Mouse (Mus musculus): ENCODE results near the gene Txndc9. TPM values are rescaled to one million over a fixed set of nuclear protein-coding genes. Genes with fewer than 3 reads are reported as not detected.

Txndc9 gene
- polyA plus RNA-seq (2015; fragmentation: Nextera tagmentation; extraction: Ambion mirVana) = 128 and 130 TPM in 2 replicates

DNA sequence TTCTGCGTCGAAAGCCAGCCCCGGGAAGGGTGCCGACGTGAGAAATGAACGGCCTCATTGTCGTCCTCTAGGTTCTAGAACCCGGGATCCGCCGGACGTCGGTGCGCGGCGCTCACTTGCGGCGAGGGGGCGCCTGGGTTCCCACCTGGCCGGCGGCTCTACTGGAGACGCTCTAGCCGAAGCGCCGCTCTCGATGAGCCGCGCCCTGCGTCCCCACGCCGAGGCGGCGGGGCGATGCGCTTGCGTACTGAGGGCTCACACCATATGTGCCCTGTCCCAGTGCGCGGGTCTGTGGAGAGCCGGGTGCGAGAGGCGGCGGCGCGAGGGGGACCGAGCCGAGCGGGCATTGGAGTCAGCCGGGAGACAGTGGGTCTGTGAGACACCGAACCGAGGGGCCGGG is at the start of gene Txndc9, which contains the start of gene Eif5b:
Gene Txndc9 (minus strand): TSS at position 27 of the 400 bp plus-strand sequence.
Gene Eif5b (plus strand): TSS at position 144 of the 400 bp plus-strand sequence.
- peaks cover 25% of the 10 kb centered on the region for H3K36me3 ChIP-seq
- peak; percentile 94 for ATAC-seq (ENCODE audit: low FRiP score, low read depth)

DNA sequence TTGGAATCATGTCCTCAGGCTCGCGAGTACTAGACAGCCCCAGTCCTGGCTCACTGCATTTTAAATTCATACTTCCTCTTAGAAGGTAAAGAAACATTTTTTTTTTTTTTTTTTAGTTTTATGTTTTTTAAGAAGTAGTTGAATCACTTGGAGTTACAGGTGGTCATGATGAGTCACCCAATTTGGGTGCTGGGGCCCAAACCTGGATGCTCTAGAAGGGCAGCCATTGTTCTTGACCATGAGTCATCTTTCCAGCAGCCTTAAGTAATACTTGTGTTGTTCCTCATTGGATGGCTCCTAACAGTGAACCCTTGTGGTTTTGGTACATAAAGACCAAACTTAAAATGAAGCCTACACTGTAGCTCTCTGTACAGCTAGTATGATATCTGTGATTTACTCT is 41.2 kb upstream of the Txndc9 start:
- no peak for ATAC-seq (ENCODE audit: low FRiP score, low read depth)
- no peak overlapping the region for H3K9ac ChIP-seq
- no peaks in the 10 kb centered on the region for H3K4me1 ChIP-seq (replicated peaks)
- no peak overlapping the region for H3K27ac ChIP-seq (replicated peaks)
- WGBS = 97% methylated on average over 2 of the region's 2 CpGs
- no peaks in the 10 kb centered on the region for H3K9me3 ChIP-seq
- H3K27me3 ChIP-seq = no peaks in the 10 kb centered on the region
- H3K36me3 ChIP-seq = peaks cover 71% of the 10 kb centered on the region
- no peak overlapping the region for H3K4me2 ChIP-seq
- no peak overlapping the region for H3K4me3 ChIP-seq

More for the DNA sequence above, at the start of gene Txndc9, which contains the start of gene Eif5b:
- Histone ChIP-seq H3K27ac (replicated peaks) (peak within 1 kb of the TSS; percentile 95), H3K4me1 (replicated peaks) (peaks cover 20% of the 10 kb centered on the region), H3K4me2 (peak within 1 kb of the TSS; percentile 94), H3K9me3 (no peaks in the 10 kb centered on the region), H3K4me3 (peak within 1 kb of the TSS; percentile 98), H3K27me3 (no peaks in the 10 kb centered on the region), H3K9ac (peak within 1 kb of the TSS; percentile 75)
- under 1% methylated on average over 50 of the region's 50 CpGs for WGBS

DNA sequence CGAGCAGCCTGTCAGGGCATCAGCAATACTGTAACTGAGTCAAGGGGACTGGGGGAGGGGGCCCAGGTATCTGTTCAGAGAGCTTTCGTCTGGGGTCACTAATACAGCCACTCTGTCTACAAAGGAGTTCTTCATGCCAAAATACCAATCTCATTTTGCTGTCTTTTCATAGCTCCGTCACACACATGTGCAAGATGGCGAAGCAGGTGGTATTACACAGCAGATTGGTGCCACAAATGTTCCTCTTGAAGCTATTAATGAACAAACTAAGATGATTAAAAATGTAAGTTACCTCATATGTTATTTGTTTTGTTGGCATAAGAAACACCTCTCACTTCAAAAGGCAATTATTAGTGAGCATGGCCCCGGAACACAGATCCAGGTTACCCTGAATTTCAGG is 39.7 kb upstream of the Txndc9 start:
- Histone ChIP-seq H3K27ac (replicated peaks) (no peak overlapping the region), H3K9me3 (no peaks in the 10 kb centered on the region), H3K27me3 (no peaks in the 10 kb centered on the region), H3K36me3 (peaks cover 80% of the 10 kb centered on the region), H3K4me3 (no peak overlapping the region), H3K9ac (no peak overlapping the region), H3K4me2 (no peak overlapping the region), H3K4me1 (replicated peaks) (no peaks in the 10 kb centered on the region)
- 94% methylated on average over 5 of the region's 5 CpGs for WGBS
- ATAC-seq (ENCODE audit: low FRiP score, low read depth) = no peak

DNA sequence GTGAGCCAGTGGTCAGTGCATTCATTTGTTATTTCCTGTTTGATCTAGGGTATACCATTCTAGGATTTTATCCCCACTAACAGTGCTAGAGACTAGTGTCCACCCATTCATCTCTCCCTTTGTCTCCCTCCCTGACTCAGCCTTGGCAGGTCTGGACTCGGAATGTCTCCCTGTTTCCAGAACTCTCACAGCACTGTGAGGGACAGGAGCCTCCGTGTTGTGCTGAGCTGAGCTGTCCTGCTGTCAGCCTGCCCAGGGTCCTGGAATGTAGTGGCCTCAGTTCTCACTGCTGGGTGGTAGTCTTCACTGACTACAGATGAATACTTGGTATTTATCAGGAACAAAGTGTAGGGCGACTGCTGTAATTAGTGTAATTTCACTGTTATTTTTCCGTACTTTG is 37.8 kb upstream of the Txndc9 start:
- 93% methylated on average over 4 of the region's 4 CpGs for WGBS
- Histone ChIP-seq H3K4me3 (no peak overlapping the region), H3K36me3 (peaks cover 69% of the 10 kb centered on the region), H3K27me3 (no peaks in the 10 kb centered on the region), H3K4me1 (replicated peaks) (no peaks in the 10 kb centered on the region), H3K9ac (no peak overlapping the region), H3K4me2 (no peak overlapping the region), H3K27ac (replicated peaks) (no peak overlapping the region), H3K9me3 (no peaks in the 10 kb centered on the region)
- no peak for ATAC-seq (ENCODE audit: low FRiP score, low read depth)

DNA sequence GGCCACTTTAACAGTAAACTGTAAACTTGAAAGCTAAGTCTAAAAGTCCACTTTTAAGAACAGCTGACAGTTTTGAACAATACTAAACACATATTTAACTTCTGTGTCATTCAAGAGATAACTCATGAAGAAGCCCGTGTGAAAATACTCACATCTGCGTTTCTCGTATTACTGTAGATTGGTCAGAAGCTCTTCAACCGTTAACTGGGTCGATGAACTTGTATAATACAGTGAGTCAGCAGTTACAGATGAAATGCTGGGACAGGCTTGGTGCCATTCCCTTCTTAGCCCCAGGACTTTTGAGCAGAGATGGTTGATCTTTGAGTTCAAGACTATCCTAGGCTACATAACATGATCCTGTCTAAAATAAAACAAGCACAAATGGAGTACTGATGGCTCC is 33.7 kb upstream of the Txndc9 start:
- Histone ChIP-seq H3K27me3 (no peaks in the 10 kb centered on the region), H3K27ac (replicated peaks) (no peak overlapping the region), H3K9ac (no peak overlapping the region), H3K9me3 (no peaks in the 10 kb centered on the region), H3K36me3 (peaks cover 37% of the 10 kb centered on the region), H3K4me3 (no peak overlapping the region), H3K4me2 (no peak overlapping the region), H3K4me1 (replicated peaks) (no peaks in the 10 kb centered on the region)
- ATAC-seq (ENCODE audit: low FRiP score, low read depth) = no peak
- 93% methylated on average over 5 of the region's 5 CpGs for WGBS

DNA sequence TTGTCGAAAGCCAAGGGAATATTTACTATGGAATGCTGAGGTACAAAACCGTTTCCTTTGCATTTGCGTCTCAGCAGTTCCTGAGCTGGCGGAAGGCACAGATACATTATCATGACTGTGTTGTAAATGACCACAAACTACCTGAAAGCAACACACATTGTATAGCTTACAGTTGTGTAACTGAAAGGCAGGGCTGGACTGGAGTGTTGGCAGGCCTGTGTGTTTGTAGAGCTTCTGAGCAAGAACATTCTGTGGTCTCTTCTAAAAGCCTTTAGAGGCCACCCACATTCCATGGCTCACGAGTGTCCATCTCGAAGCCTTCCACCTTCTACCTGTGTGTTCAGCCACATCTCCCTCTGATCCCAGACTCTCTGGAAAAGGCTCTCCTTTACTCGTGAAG is 29.6 kb upstream of the Txndc9 start:
- H3K9me3 ChIP-seq = no peaks in the 10 kb centered on the region
- no peak overlapping the region for H3K4me2 ChIP-seq
- 96% methylated on average over 7 of the region's 7 CpGs for WGBS
- no peaks in the 10 kb centered on the region for H3K4me1 ChIP-seq (replicated peaks)
- no peak overlapping the region for H3K27ac ChIP-seq (replicated peaks)
- no peak overlapping the region for H3K9ac ChIP-seq
- no peak for ATAC-seq (ENCODE audit: low FRiP score, low read depth)
- H3K4me3 ChIP-seq = no peak overlapping the region
- no peaks in the 10 kb centered on the region for H3K27me3 ChIP-seq
- peaks cover 28% of the 10 kb centered on the region for H3K36me3 ChIP-seq

DNA sequence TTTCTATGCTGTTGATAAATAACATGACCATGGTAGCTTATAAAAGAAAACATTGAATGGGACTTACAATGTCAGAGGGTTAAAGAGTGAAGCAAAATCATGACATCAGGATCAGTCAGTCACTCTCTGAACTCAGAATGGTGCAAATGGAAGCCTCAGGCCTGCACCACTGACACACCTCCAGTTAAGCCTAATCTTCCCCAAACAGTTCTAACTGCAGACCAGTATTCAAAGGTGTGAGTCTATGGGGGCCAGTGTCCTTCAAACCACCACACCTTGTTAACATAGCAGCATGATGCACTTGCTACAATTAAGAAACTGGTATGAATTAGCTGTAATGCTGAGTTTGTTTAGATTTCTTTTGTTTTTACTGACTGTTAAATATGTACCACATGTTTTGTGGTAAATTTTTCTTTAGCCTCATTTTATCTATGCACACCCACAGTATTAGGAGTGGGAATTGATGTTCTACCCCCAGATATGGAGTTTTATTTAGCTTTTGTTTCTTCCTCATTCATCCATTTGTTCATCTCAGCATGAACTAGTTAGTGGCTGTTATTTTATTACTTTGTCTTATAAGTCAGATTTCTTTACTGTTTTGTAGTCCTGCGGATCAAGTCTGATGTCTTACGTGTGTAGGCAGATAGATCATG is 17.0 kb upstream of the Txndc9 start:
- H3K36me3 ChIP-seq = peaks cover 18% of the 10 kb centered on the region
- 93% methylated on average over 2 of the region's 2 CpGs for WGBS
- H3K4me3 ChIP-seq = no peak overlapping the region
- no peaks in the 10 kb centered on the region for H3K4me1 ChIP-seq (replicated peaks)
- no peak for ATAC-seq (ENCODE audit: low FRiP score, low read depth)
- no peaks in the 10 kb centered on the region for H3K9me3 ChIP-seq
- H3K27me3 ChIP-seq = no peaks in the 10 kb centered on the region
- H3K4me2 ChIP-seq = no peak overlapping the region
- no peak overlapping the region for H3K27ac ChIP-seq (replicated peaks)
- no peak overlapping the region for H3K9ac ChIP-seq

DNA sequence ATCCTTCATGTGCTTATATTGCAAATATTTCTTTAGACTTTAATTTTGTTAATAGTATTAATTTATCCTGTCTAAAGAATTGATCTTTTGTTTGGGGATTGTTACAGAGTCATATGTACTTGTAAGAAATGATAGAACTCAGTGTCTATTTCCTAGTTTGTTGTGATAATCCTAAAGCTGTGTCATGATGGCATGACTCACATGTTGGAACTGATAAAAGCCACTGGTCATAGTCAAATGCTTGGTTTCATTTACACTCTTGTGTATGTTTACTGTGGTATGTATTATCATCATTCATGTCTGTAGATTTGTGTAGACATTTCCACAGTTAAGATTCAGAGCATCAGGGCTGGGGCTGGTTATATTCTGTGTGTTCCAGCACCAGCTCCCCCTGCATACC is 14.8 kb upstream of the Txndc9 start:
- no peak overlapping the region for H3K4me3 ChIP-seq
- H3K36me3 ChIP-seq = no peaks in the 10 kb centered on the region
- H3K4me1 ChIP-seq (replicated peaks) = no peaks in the 10 kb centered on the region
- H3K27me3 ChIP-seq = no peaks in the 10 kb centered on the region
- H3K4me2 ChIP-seq = no peak overlapping the region
- no peaks in the 10 kb centered on the region for H3K9me3 ChIP-seq
- H3K9ac ChIP-seq = no peak overlapping the region
- no peak overlapping the region for H3K27ac ChIP-seq (replicated peaks)
- ATAC-seq (ENCODE audit: low FRiP score, low read depth) = no peak

DNA sequence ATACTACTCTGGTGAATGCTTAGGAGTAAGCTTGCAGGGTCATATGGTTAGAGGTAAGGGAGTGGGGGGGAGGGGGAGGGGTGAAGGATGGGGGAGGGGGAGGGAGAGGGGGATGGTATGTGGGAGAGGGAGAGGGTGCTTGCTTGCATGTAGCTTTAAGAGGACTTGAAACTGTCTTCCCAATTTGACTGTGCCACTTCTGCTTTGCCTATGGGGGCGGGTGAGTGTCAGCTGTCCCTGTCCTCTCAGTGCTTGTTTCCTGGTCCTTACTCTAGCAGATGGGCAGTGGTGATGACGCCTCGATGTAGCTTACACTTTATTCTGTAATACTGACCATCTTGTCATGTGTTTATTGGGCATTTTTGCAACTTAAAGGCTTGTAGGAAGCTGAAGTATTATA is 14.4 kb upstream of the Txndc9 start:
- Histone ChIP-seq H3K9me3 (no peaks in the 10 kb centered on the region), H3K36me3 (no peaks in the 10 kb centered on the region), H3K4me3 (no peak overlapping the region), H3K27ac (replicated peaks) (no peak overlapping the region), H3K27me3 (no peaks in the 10 kb centered on the region), H3K9ac (no peak overlapping the region), H3K4me1 (replicated peaks) (no peaks in the 10 kb centered on the region), H3K4me2 (no peak overlapping the region)
- 89% methylated on average over 3 of the region's 3 CpGs for WGBS
- ATAC-seq (ENCODE audit: low FRiP score, low read depth) = no peak

DNA sequence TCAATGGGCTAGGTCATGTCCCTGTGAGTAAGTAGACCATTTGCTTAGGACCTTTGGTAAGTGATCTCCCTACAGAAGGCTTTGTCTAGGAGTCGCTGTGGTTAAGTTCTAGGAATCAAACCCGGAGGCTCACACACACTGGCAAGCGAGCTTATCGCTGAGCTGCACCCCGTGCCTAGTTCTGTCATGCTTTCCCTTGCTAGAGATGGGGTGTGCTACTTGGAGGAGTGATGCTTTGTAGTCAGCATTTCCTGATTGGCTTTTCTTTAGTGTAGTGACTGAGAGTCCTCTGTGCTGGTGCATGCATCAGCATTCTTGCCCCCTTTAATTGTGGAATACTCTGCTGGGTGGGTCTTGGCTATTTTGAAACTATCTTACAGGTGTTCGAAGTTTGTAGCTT is 14.0 kb upstream of the Txndc9 start:
- Histone ChIP-seq H3K27me3 (no peaks in the 10 kb centered on the region), H3K4me2 (no peak overlapping the region), H3K36me3 (no peaks in the 10 kb centered on the region), H3K9ac (no peak overlapping the region), H3K9me3 (no peaks in the 10 kb centered on the region), H3K4me1 (replicated peaks) (no peaks in the 10 kb centered on the region), H3K4me3 (no peak overlapping the region), H3K27ac (replicated peaks) (no peak overlapping the region)
- no peak for ATAC-seq (ENCODE audit: low FRiP score, low read depth)
- WGBS = 82% methylated on average over 6 of the region's 6 CpGs

DNA sequence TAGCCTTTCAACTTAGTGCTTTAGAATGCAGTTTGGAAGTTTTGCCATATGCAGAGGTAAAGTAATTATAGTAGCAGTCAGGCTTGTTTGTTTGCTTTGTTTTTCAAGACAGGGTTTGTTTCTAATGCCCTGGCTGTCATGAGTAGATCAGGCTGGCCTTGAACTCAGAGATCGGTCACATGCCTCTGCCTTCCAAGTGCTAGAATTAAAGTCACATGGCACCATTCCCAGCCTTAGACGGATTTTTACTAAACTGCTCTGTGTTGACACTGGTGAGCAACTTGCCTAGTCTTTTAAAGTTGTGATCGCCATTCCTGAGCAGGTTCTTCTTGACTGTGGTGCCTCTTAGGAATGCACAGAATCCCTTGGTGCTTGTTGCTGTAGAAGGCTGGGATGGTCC is 9.0 kb upstream of the Txndc9 start:
- H3K4me1 ChIP-seq (replicated peaks) = no peaks in the 10 kb centered on the region
- no peak overlapping the region for H3K4me3 ChIP-seq
- 78% methylated on average over 3 of the region's 3 CpGs for WGBS
- H3K9ac ChIP-seq = no peak overlapping the region
- no peaks in the 10 kb centered on the region for H3K9me3 ChIP-seq
- H3K36me3 ChIP-seq = no peaks in the 10 kb centered on the region
- H3K27ac ChIP-seq (replicated peaks) = no peak overlapping the region
- no peak overlapping the region for H3K4me2 ChIP-seq
- no peaks in the 10 kb centered on the region for H3K27me3 ChIP-seq
- ATAC-seq (ENCODE audit: low FRiP score, low read depth) = no peak

DNA sequence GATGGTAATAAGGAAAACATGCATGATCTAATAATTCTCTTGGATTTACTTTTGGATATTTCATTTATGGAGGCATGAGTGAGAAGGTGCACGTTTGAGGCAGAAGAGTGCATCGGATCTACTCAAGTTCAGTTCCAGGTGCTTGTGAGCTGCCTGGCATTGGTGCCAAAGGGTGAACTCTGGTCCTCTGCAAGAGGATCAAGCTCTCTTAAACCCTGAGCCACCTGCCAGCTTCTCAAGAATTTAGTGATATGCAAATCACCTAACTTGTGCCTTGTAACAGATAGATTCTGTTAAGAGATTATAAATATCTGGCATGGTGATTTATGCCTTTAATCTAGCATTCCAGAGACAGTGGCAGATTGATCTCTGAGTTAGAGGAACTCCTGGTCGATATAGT is 5.4 kb upstream of the Txndc9 start:
- no peak overlapping the region for H3K4me2 ChIP-seq
- no peak for ATAC-seq (ENCODE audit: low FRiP score, low read depth)
- H3K27me3 ChIP-seq = no peaks in the 10 kb centered on the region
- H3K9me3 ChIP-seq = no peaks in the 10 kb centered on the region
- no peak overlapping the region for H3K9ac ChIP-seq
- WGBS = 90% methylated on average over 3 of the region's 3 CpGs
- H3K4me3 ChIP-seq = no peak overlapping the region
- H3K36me3 ChIP-seq = no peaks in the 10 kb centered on the region
- peaks cover 13% of the 10 kb centered on the region for H3K4me1 ChIP-seq (replicated peaks)
- no peak overlapping the region for H3K27ac ChIP-seq (replicated peaks)

DNA sequence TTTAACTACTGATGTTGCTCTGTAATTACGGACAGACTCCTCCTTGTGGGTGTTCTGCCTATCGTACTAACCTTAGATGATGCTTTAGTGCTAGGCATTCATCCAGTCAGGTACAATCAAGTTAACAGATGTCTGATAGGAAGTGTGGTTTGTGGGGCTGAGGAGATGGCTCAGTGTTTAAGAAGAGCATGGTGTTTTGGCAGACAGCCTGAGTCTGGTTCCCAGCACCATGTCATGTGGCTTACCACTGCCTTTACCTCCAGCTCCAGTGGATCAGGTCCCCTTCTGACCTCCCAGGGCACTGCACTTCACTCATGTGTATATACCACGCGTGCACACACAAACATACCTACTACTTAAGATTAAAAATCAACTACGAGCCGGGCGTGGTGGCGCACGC is 4.3 kb upstream of the Txndc9 start:
- H3K27ac ChIP-seq (replicated peaks) = no peak overlapping the region
- H3K4me2 ChIP-seq = no peak overlapping the region
- WGBS = 95% methylated on average over 9 of the region's 9 CpGs
- H3K9ac ChIP-seq = no peak overlapping the region
- no peaks in the 10 kb centered on the region for H3K36me3 ChIP-seq
- no peak overlapping the region for H3K4me3 ChIP-seq
- H3K27me3 ChIP-seq = no peaks in the 10 kb centered on the region
- H3K4me1 ChIP-seq (replicated peaks) = peaks cover 13% of the 10 kb centered on the region
- ATAC-seq (ENCODE audit: low FRiP score, low read depth) = no peak
- H3K9me3 ChIP-seq = no peaks in the 10 kb centered on the region

All from hindbrain, embryonic 15.5 days (tissue).